Mouse (Mus musculus) c-Kit-positive CD71-positive TER-119-negative erythroid progenitor cells, embryonic 14.5 days (primary cell): ENCODE results near the gene Insig2.

ENCODE experiments used
- DNase-seq: peaks from one replicate; pipeline ENCODE4 v3.0.0-alpha.2; 2013; ENCODE audit warnings: low read depth

Insig2 gene

DNA sequence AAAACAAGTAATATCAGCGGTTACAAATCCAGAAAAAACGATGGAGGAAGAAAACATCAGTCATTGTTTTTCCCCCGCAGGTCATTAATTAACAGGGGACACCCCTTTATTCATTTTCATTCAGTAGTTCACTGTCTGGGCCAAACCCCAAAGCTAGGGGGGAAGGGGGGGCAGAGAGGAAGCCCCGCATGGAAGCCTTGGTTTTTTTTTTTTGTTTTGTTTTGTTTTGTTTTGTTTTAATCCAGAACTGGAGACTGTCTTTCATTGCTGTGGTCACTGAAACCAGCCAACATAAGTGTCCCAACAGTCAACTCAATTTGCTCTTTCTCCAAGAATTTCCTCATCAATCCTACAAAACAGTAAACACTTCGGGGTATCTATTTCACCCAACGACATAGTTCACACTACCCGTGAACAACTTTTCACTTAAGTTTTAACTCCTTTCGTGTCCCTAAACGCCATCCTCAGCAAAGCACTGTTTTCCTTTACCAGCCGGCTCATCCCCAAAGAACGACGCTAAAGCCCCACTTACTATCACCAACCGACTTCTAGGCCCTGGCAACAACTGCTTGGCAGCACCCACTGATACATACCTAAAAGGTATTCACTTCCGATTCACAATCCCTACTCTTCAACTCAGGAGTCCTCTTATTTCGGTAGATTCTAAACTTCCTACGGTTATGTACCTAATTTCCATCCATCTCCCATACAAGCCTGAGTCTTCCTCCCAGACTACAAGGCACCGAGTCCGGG, 5.6 kb downstream of the Insig2 start:
- DNase-seq = peak; percentile 10

- no peak for DNase-seq
Observed at GRCm38 (mm10) chr1:121323501-121323900, 8.9 kb downstream of the Insig2 start.

GRCm38 (mm10) chr1:121314766-121315428, 17.5 kb downstream of the Insig2 start:
- no peak for DNase-seq

- DNase-seq = no peak
Observed at GRCm38 (mm10) chr1:121313181-121313580, 19.2 kb downstream of the Insig2 start.

DNA sequence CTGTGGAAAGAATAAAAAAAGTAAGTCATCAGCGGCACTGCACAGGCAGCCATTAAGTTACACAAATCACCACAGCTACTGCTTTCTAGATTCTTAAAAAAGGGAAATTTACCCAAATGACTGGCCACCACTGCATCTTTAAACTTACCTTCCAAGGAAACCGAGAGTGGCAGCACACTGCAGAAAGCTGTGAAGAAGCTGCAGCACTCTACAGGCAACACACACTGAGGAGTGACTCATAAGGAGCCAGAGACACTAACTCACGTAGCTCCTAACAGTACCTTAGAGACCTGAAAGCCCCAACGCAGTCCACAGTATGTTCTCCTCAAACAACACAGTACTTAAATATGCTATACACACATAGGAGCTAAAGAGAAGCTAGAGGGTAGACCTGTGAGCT, 20.1 kb downstream of the Insig2 start:
- DNase-seq = no peak

GRCm38 (mm10) chr1:121296717-121297255, 35.6 kb downstream of the Insig2 start:
- no peak for DNase-seq

DNA sequence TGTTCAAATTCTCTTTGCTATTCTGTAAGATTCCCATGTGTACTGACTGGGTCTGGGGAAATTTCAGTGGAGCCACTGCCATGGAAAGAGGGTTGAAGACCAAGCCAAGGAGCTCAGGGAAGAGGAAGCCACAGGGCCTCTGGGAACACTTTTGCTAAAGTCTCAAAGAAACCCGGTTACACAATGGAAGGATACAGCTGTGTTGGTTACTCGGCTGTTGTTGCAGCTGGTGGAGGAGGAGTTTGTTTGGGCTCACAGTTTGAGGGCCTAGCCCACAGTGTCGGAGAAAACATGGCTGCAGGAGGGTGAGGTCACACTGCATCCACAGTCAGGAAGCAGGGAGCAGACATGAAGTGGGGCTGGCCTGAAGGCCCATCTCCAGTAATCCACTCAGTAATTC, 38.8 kb downstream of the Insig2 start:
- no peak for DNase-seq

- DNase-seq = no peak
Observed at GRCm38 (mm10) chr1:121290841-121291240, 41.5 kb downstream of the Insig2 start.

GRCm38 (mm10) chr1:121290340-121290739, 42.0 kb downstream of the Insig2 start:
- DNase-seq = no peak

GRCm38 (mm10) chr1:121284197-121284596, 48.2 kb downstream of the Insig2 start:
- no peak for DNase-seq

DNA sequence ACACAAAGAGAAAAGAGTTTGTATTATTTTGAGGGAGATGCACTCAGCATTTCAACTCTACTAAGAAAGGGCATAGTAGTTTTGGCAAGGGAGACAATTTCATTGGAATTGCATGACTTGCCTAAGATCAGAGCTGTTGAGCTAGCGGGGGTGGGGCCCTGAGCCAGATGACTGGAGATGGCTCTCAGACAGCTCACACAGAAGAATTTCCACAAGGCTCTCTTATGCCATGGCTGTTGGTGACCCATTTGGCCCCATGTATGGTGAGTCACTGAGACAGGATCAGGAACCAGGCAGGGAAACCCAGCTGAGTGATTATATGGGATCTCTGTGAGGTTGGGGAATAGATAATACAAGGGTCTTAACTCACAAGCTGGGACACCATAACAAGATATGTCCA, 51.9 kb downstream of the Insig2 start:
- DNase-seq = no peak

- DNase-seq = no peak
Observed at GRCm38 (mm10) chr1:121278370-121278769, 54.0 kb downstream of the Insig2 start.

- no peak for DNase-seq
Observed at GRCm38 (mm10) chr1:121277466-121277865, 54.9 kb downstream of the Insig2 start.

GRCm38 (mm10) chr1:121275961-121276506, 56.4 kb downstream of the Insig2 start:
- no peak for DNase-seq

DNA sequence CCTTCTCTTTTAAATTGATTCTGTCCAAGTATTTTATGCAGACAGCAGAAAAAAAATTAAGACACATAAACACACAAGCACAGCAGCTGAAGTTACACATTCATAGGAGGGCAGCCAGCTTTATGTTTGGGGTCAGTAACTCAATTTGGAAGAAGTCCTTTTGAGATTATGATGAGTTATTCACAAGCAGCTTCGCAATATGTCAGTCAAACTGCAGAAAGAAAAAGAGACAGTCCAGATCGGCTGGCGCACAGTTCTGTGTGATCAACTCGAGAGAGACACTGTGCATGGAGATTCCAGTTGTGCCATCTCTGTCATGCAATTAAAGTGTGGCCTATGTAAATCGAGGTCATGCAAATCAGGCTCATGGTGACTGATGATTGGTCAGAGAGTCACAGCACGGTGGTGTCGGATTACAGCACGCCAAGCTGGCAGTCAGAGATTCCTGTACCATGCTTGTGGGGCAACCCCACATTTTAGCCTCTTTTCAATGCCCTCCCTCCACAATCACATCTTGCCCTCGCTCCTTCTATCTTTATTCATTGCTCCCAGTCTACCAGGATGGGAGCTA, 72.1 kb downstream of the Insig2 start:
- no peak for DNase-seq
